Mouse (Mus musculus) kidney, postnatal 0 days (tissue): ENCODE measurements at regions not wholly inside any gene's neighbourhood (a gene's known extent, or its start where the extent isn't known, plus 50 kb on each side); places are given as distances from the start of the nearest gene placed in this dataset.

Experiments used
- ATAC-seq: fragments of 200-750 bp; cut with Nextera tagmentation; replicated peaks from 2 replicates; pipeline ENCODE4 v1.8.0; 2017; ENCODE audit warnings: low read depth, moderate number of reproducible peaks, moderate TSS enrichment, moderate library complexity; ENCODE audit not compliant: low FRiP score
- DNase-seq: peaks from one replicate; pipeline ENCODE4 v3.0.0-alpha.2; 2016; ENCODE audit warnings: low spot score
- H3K27ac ChIP-seq: fragments of 300-500 bp; sonication (generic); 2 replicates; pipeline ENCODE4 v1.5.1; 2014; ENCODE audit warnings: mild to moderate bottlenecking
- H3K27me3 ChIP-seq: fragments of 300-500 bp; sonication (generic); 2 replicates; pipeline ENCODE4 v1.6.1; 2014; ENCODE audit warnings: low read length, mixed read lengths; ENCODE audit not compliant: insufficient read depth
- H3K36me3 ChIP-seq: fragments of 300-500 bp; sonication (generic); 2 replicates; pipeline ENCODE4 v1.6.1; 2014; ENCODE audit warnings: low read length, mixed read lengths; ENCODE audit not compliant: insufficient read depth
- H3K4me1 ChIP-seq: fragments of 300-500 bp; sonication (generic); replicated peaks from 2 replicates; pipeline ENCODE4 v1.6.1; 2014; ENCODE audit warnings: antibody characterized with exemption, low read length, mixed read lengths; ENCODE audit not compliant: insufficient read depth
- H3K4me2 ChIP-seq: fragments of 300-500 bp; sonication (generic); 2 replicates; pipeline ENCODE4 v1.6.1; 2014; ENCODE audit warnings: mild to moderate bottlenecking, low read length, moderate library complexity, mixed read lengths
- H3K4me3 ChIP-seq: fragments of 300-500 bp; sonication (generic); replicated peaks from 2 replicates; pipeline ENCODE4 v1.5.1; 2014; ENCODE audit warnings: low read depth, low read length
- H3K9ac ChIP-seq: fragments of 300-500 bp; sonication (generic); 2 replicates; pipeline ENCODE4 v1.6.1; 2014; ENCODE audit warnings: low read depth, low read length
- H3K9me3 ChIP-seq: fragments of 300-500 bp; sonication (generic); replicated peaks from 2 replicates; pipeline ENCODE4 v1.6.1; 2016; ENCODE audit warnings: low read length, inconsistent platforms, mixed read lengths
- CTCF ChIP-seq: IDR thresholded peaks from 2 replicates; pipeline ENCODE4 v1.5.1; 2016; ENCODE audit warnings: antibody characterized with exemption, low read depth, mild to moderate bottlenecking, moderate library complexity
- WGBS: fragments of 180-500 bp; shearing (Covaris S2); extraction: QIAGEN DNeasy Blood & Tissue Kit; methylation state at CpG from one replicate; pipeline ENCODE4 v1.1.7; 2014; 5-methylcytosine and 5-hydroxymethylcytosine counted together

GRCm38 (mm10) chr1:35331602-35332339, 482.0 kb downstream of the Plekhb2 start:
- no peak for TF ChIP-seq CTCF
- ATAC-seq (peak; percentile 75), DNase-seq (peak; percentile 44)
- H3K27ac ChIP-seq, result peak overlapping the region; percentile 58; the same call in 1 of the 2 replicates
- no peak overlapping the region for H3K4me3 ChIP-seq
- no peaks in the 10 kb centered on the region for H3K27me3 ChIP-seq
- H3K9ac ChIP-seq, result no peak overlapping the region
- WGBS, result 34% methylated on average over 9 of the region's 9 CpGs
- H3K9me3 ChIP-seq, result no peaks in the 10 kb centered on the region
- H3K4me2 ChIP-seq, result no peak overlapping the region
- H3K36me3 ChIP-seq, result no peaks in the 10 kb centered on the region
- H3K4me1 ChIP-seq, result no peaks in the 10 kb centered on the region

- H3K27ac ChIP-seq, result peak overlapping the region; percentile 58
- no peak overlapping the region for H3K4me2 ChIP-seq
- no peak for ATAC-seq
- no peaks in the 10 kb centered on the region for H3K27me3 ChIP-seq
- no peak for DNase-seq
- no peak overlapping the region for H3K9ac ChIP-seq
- H3K4me3 ChIP-seq, result no peak overlapping the region
- 53% methylated on average over 2 of the region's 2 CpGs for WGBS
- H3K9me3 ChIP-seq, result no peaks in the 10 kb centered on the region
- no peaks in the 10 kb centered on the region for H3K36me3 ChIP-seq
- TF ChIP-seq CTCF, result no peak
- H3K4me1 ChIP-seq, result no peaks in the 10 kb centered on the region
Observed at GRCm38 (mm10) chr1:35332340-35332684, 482.5 kb downstream of the Plekhb2 start.

GRCm38 (mm10) chr1:35337647-35338046, 487.9 kb downstream of the Plekhb2 start:
- 90% methylated on average over 3 of the region's 3 CpGs for WGBS

GRCm38 (mm10) chr1:35338184-35338583, 488.4 kb downstream of the Plekhb2 start:
- Histone ChIP-seq H3K4me3 (no peak overlapping the region), H3K36me3 (no peaks in the 10 kb centered on the region), H3K9ac (no peak overlapping the region), H3K9me3 (no peaks in the 10 kb centered on the region), H3K27me3 (no peaks in the 10 kb centered on the region), H3K4me1 (no peaks in the 10 kb centered on the region), H3K27ac (no peak overlapping the region), H3K4me2 (no peak overlapping the region)
- 48% methylated on average over 3 of the region's 3 CpGs for WGBS
- TF ChIP-seq CTCF, result no peak
- DNase-seq, result peak; percentile 7
- no peak for ATAC-seq

More at GRCm38 (mm10) chr1:35337647-35338046, 487.9 kb downstream of the Plekhb2 start:
- no peak overlapping the region for H3K27ac ChIP-seq
- H3K9me3 ChIP-seq, result no peaks in the 10 kb centered on the region
- H3K36me3 ChIP-seq, result no peaks in the 10 kb centered on the region
- ATAC-seq (no peak), DNase-seq (no peak)
- H3K9ac ChIP-seq, result no peak overlapping the region
- H3K4me1 ChIP-seq, result no peaks in the 10 kb centered on the region
- H3K4me2 ChIP-seq, result no peak overlapping the region
- no peak overlapping the region for H3K4me3 ChIP-seq
- no peaks in the 10 kb centered on the region for H3K27me3 ChIP-seq
- TF ChIP-seq CTCF, result no peak

- DNase-seq, result no peak
- no peak for ATAC-seq
- Histone ChIP-seq H3K27me3 (no peaks in the 10 kb centered on the region), H3K4me2 (no peak overlapping the region), H3K4me1 (no peaks in the 10 kb centered on the region), H3K4me3 (no peak overlapping the region), H3K36me3 (no peaks in the 10 kb centered on the region), H3K27ac (no peak overlapping the region), H3K9me3 (no peaks in the 10 kb centered on the region), H3K9ac (no peak overlapping the region)
- WGBS, result 41% methylated on average over 1 of the region's 1 CpGs
- no peak for TF ChIP-seq CTCF
Observed at GRCm38 (mm10) chr1:35344539-35344938, 494.8 kb downstream of the Plekhb2 start.

GRCm38 (mm10) chr1:35348294-35348693, 498.5 kb downstream of the Plekhb2 start:
- no peaks in the 10 kb centered on the region for H3K9me3 ChIP-seq
- ATAC-seq, result no peak
- no peak overlapping the region for H3K4me2 ChIP-seq
- TF ChIP-seq CTCF, result no peak
- H3K4me1 ChIP-seq, result no peaks in the 10 kb centered on the region
- H3K27me3 ChIP-seq, result no peaks in the 10 kb centered on the region
- H3K27ac ChIP-seq, result no peak overlapping the region
- 59% methylated on average over 4 of the region's 4 CpGs for WGBS
- no peak overlapping the region for H3K9ac ChIP-seq
- peak; percentile 26 for DNase-seq
- no peaks in the 10 kb centered on the region for H3K36me3 ChIP-seq
- H3K4me3 ChIP-seq, result no peak overlapping the region

- Histone ChIP-seq H3K9me3 (no peaks in the 10 kb centered on the region), H3K4me3 (no peak overlapping the region), H3K27ac (no peak overlapping the region), H3K4me1 (no peaks in the 10 kb centered on the region), H3K4me2 (no peak overlapping the region), H3K9ac (no peak overlapping the region), H3K27me3 (no peaks in the 10 kb centered on the region), H3K36me3 (no peaks in the 10 kb centered on the region)
- ATAC-seq, result no peak
- no peak for DNase-seq
- WGBS, result 61% methylated on average over 5 of the region's 5 CpGs
- no peak for TF ChIP-seq CTCF
Observed at GRCm38 (mm10) chr1:35358981-35359380, 509.2 kb downstream of the Plekhb2 start.
